Mouse (Mus musculus) embryonic stem cell, embryonic (primary cell): ENCODE data around the gene Tspan14.

Experiments used
- CTCF ChIA-PET, 4 experiments: fragments of 300-600 bp in 2 of 4; fragments of 350-600 bp in 2 of 4; sonication (Branson Sonifier 250); formaldehyde crosslinking; loops; one replicate each; lab custom pipeline; 2022; ENCODE audit warnings: inconsistent platforms in 2 of 4; lab: Charles Lee
- POLR2A ChIA-PET, 4 experiments: fragments of 300-600 bp in 2 of 4; fragments of 350-600 bp in 2 of 4; sonication (Branson Sonifier 250); formaldehyde crosslinking; loops; one replicate each; lab custom pipeline; 2022; ENCODE audit warnings: antibody characterized with exemption in 4 of 4, inconsistent platforms in 1 of 4; lab: Charles Lee

Gene Tspan14

DNA sequence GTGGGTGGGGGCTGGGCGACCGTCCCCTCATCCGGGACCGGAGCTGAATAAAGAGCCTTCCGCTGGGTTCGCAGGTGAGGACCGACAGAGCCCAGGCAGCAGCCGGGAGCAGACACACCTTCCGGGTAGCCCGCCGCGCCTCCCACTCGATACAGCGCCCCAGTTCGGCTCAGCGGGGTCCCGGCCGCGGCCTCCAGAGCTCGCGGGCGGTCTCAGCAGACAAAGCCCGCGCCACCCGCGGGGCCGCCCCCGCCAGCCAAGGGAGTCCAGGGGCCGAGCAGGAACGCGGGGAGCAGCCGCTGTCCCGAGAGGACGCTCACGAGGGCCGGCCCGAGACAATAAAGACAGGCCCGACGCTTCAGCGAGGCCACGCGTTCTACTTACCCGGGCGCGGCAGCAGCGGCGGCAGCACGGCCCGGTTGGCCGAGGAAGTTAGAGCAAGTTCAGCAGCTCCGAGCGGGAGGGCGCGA is at the start of gene Tspan14:
TSS of gene Tspan14 (minus strand) at position 416 of the 470 bp plus-strand sequence.
- POLR2A ChIA-PET = interaction anchor here (1.0 to 11.9 kb wide), 34 partner anchors 9 to 105 kb away, joined by 3 to 182 read pairs (median 7); partner anchors contain the start of genes Fam213a (in 2 of the 4) and Sh2d4b (in 2 of the 4)
- CTCF ChIA-PET = interaction anchor here (0.6 to 2.5 kb wide), 10 partner anchors 9 to 128 kb away, joined by 3 to 13 read pairs (median 4); no protein-coding TSS in a partner anchor

DNA sequence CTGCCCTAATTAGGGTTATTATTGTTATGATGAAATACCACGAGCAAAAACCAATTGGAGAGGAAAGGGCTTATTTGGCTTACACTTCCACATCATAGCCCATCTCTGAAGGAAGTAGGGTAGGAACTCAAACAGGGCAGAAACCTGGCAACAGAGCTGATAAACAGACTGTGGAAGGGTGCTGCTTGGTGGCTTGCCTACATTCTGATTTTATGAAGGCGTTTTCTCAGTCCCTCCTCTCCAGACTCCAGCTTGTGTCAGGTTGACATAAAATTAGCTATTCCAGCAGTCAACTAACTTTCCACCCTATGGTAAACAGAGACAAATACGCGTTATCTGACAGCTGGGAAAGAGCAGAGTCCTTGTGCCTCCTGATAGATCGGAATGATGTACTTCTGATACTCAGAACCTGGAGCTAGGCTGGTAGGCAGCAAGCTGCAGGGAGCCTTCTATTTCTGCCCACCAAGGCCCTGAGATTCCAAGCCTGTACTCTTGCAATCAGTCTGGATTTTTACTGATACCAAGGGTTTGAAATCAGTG is 48.2 kb upstream of the Tspan14 start:
- CTCF ChIA-PET = interaction anchor here in 2 of 4 experiments (2.1 to 2.6 kb wide), 2 partner anchors 21 to 226 kb away, joined by 7 to 8 read pairs; no protein-coding TSS in a partner anchor

DNA sequence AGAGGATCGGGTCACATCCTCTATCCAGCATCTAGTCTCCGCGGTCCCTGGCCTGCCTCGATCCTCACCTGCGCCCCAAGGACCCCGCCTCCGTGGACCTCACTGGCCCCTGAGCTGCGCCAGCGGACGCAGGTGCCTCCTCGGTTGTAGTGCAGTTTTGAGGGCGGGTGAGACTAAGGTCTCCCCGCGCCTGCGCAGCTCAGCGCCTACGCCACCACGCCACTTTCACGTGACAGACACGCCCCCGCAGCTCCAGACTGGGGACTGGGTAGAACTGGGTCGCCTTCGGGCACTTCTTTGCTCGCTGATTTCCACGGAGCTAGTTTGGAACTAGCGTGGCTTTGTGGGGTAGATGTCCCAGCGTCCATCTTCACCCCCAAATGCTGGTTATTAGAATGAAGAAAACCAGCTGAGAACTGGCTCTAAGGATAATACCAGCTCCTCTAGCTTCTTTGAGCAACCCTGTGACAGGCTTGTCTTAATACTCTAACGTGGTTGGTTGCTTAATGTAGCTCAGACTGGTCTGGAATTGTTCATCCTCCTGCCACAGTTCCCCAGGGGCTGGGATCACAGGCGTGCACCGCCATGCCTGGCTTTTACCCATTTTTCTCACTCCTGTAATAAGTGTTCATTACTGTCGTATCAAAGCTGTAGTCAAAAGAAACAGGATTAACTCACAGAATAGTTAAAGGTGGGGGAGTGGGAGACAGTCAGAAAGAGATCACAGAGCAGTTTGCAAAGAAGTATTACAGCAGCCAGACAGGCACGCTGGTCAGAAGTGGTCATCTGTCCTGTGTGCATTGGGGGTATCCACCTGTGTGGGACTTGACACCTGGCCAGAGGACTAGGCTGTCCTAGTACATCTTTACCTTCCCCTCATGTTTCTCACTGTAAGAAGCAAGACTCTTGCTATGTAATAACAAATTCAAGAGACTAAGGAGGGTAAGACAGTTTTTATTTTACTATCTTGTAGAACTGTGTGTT is 47.3 kb upstream of the Tspan14 start, which contains the start of gene Fam213a:
TSS of gene Fam213a (minus strand) at position 159 of the 984 bp plus-strand sequence.
- POLR2A ChIA-PET = interaction anchor here (0.6 to 5.1 kb wide), 38 partner anchors 10 to 150 kb away, joined by 3 to 25 read pairs (median 4); partner anchors contain the start of genes Sh2d4b (in 2 of the 4) and Tspan14 (in 1 of the 4)
- CTCF ChIA-PET = interaction anchor here (0.8 to 2.6 kb wide), 9 partner anchors 19 to 225 kb away, joined by 3 to 12 read pairs (median 4); no protein-coding TSS in a partner anchor

More for the DNA sequence above, 48.2 kb upstream of the Tspan14 start:
- POLR2A ChIA-PET = interaction anchor here in 3 of 4 experiments (0.6 to 5.1 kb wide), 17 partner anchors 9 to 121 kb away, joined by 3 to 25 read pairs (median 5); partner anchors contain the start of genes Sh2d4b (in 1 of the 3) and Tspan14 (in 1 of the 3)

DNA sequence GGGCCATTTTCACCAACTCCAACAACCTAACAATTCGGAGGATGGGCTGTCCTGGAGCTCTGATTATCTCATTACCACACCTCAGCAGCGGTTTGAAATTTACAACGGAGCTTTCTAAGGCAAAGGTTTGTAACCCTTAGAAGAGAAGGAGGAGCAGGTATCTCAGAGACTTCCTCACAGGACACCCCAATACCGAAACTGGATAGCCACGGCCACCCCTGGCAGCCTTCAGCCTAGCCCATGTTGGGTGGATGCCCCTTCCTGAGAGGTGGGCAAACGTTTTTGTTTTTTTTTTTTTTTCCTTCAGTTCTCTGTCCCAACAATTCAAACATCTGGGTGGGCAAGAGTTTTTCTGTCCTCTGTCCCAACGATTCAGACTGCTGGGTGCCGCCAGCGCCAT is 46.5 kb upstream of the Tspan14 start:
- ChIA-PET CTCF (interaction anchor here (0.6 to 2.6 kb wide), 10 partner anchors 20 to 596 kb away, joined by 3 to 12 read pairs (median 4); no protein-coding TSS in a partner anchor), POLR2A (interaction anchor here (0.6 to 5.1 kb wide), 29 partner anchors 10 to 149 kb away, joined by 3 to 25 read pairs (median 5); partner anchors contain the start of genes Sh2d4b (in 2 of the 4) and Tspan14 (in 1 of the 4))

DNA sequence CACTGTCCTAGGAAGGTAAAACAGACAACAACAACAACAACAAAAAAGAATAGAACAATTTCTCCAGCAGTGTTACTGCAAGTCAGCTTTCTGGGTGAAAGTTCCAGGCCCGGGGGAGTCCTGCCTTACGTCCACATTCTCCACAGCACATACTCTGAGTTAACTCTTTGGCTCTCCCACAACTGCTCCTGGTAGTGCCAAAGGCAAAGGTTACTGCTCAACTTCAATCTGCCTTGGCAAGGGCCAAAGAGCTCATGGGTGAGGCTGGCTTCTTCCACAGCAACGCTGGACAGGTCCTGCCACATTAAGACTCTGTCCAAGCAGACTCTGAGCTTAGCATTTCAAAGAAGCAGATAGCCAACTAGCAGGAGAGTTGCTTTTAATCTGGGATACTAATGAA is 45.3 kb upstream of the Tspan14 start:
- ChIA-PET POLR2A (interaction anchor here in 2 of 4 experiments (0.9 to 5.1 kb wide), 9 partner anchors 9 to 122 kb away, joined by 3 to 24 read pairs (median 4); partner anchors contain the start of genes Sh2d4b (in 1 of the 2) and Tspan14 (in 1 of the 2)), CTCF (no interaction called here)

DNA sequence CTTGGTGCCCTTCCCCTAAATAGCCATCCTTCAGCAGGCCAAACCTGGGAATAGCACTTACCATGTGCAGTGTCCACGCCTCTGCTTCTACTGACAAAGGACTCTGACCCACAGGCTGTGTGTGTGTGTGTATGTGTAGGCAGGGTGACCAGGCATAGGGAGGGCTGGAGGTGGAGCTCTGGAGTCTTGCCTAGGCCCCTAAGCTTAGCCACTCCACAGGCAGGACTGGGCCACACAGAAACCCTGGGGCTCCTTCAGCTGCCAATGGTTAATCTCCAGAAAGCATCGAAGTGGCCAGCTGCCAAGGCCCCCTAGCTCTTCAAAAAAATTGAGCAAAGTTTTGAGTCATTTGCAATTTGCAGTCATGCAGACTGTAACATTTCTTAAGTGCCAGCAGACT is 41.5 kb upstream of the Tspan14 start:
- CTCF ChIA-PET = interaction anchor here in 1 of 4 experiments (1.8 kb wide), 1 partner anchor 91 kb away, joined by 4 read pairs; no protein-coding TSS in a partner anchor
- POLR2A ChIA-PET = interaction anchor here in 1 of 4 experiments (1.0 kb wide), 1 partner anchor 10 kb away, joined by 3 read pairs; no protein-coding TSS in a partner anchor

DNA sequence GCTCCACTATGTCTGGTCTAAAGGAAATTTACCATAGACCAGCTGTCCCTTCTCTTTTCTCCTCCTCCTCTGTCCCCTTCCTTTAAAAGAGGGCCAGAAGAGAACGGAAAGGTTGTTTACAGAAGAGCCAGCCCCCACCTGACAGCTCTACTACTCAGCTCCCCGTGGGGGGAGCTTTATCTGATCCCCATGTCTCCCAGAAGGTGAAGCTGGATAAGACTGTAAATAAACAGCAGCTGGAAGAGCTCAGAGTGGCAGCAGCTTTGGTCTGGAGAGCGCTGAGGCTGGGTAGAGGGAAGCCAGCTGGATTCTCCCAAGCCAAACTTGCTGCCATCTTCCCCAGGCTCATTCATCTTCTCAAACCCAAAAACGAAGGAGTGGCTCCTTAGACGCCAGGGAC is 41.0 kb upstream of the Tspan14 start:
- ChIA-PET POLR2A (interaction anchor here in 1 of 4 experiments (1.0 kb wide), 1 partner anchor 9 kb away, joined by 3 read pairs; no protein-coding TSS in a partner anchor), CTCF (interaction anchor here in 2 of 4 experiments (0.6 to 1.8 kb wide), 3 partner anchors 26 to 90 kb away, joined by 4 to 7 read pairs (median 6); no protein-coding TSS in a partner anchor)

DNA sequence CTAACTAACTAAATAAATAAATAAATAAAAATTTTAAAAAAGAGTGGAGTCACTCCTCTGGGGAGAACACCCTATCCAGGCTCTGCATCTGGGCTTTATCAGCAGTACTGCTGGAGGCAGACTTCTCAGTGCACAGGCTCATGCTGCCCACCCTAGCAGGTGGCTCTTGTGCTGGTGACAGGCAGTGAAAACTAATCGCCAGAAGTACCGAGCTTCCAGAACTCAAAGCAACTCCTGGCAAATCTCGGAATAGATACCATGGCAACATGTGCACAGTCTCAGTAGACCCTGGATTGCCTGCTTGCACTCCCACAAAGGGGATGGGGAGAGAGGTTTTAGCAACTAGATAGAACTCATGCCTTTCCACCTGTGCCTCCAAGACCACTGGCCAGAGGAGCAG is 40.3 kb upstream of the Tspan14 start:
- CTCF ChIA-PET = interaction anchor here in 1 of 4 experiments (1.8 kb wide), 1 partner anchor 90 kb away, joined by 4 read pairs; no protein-coding TSS in a partner anchor
- POLR2A ChIA-PET = no interaction called here

DNA sequence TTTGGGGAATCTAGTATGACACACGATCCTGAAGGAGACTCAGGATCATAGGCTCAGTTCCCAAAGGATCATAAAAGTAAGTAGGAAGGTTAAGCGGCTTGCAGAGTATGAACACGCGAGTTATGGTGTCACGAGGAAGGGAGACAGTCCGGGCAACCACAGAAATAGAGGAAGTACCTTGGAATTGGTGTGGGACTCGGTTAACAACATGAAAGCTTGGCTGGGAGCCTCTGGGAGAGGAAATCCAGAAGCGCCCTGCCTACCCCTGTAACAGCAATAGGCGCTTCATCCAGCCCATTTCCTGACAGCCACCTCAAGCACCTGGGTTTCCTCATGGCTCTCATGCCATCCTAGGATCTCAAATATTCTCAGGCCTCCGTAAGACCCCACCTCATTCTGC is 39.7 kb upstream of the Tspan14 start:
- CTCF ChIA-PET = interaction anchor here in 1 of 4 experiments (2.2 kb wide), 1 partner anchor 89 kb away, joined by 5 read pairs; no protein-coding TSS in a partner anchor
- POLR2A ChIA-PET = no interaction called here

DNA sequence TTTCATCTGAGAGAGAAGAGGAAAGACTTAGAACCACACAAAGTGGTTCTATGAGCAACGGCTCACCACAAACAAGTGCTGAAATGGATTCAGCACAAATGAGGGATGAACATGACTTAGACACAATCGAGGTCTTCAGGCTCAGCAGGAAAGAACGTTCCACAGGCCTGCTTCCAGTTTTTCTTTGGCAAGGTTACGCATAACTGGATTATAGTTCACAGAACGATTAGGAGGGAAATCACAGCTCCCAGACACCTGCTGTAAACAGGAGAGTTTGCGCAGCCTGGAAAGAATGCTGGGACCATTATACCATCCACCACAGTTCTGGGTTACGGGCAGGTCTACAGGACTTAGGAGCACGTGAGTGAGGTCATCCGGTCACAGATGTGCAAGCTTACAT is 39.1 kb upstream of the Tspan14 start:
- ChIA-PET POLR2A (interaction anchor here in 2 of 4 experiments (1.5 to 4.8 kb wide), 2 partner anchors 8 to 58 kb away, joined by 4 to 25 read pairs; partner anchors contain the start of gene Fam213a (in 1 of the 2)), CTCF (interaction anchor here in 2 of 4 experiments (1.3 to 2.2 kb wide), 2 partner anchors 28 to 88 kb away, joined by 5 read pairs; no protein-coding TSS in a partner anchor)

DNA sequence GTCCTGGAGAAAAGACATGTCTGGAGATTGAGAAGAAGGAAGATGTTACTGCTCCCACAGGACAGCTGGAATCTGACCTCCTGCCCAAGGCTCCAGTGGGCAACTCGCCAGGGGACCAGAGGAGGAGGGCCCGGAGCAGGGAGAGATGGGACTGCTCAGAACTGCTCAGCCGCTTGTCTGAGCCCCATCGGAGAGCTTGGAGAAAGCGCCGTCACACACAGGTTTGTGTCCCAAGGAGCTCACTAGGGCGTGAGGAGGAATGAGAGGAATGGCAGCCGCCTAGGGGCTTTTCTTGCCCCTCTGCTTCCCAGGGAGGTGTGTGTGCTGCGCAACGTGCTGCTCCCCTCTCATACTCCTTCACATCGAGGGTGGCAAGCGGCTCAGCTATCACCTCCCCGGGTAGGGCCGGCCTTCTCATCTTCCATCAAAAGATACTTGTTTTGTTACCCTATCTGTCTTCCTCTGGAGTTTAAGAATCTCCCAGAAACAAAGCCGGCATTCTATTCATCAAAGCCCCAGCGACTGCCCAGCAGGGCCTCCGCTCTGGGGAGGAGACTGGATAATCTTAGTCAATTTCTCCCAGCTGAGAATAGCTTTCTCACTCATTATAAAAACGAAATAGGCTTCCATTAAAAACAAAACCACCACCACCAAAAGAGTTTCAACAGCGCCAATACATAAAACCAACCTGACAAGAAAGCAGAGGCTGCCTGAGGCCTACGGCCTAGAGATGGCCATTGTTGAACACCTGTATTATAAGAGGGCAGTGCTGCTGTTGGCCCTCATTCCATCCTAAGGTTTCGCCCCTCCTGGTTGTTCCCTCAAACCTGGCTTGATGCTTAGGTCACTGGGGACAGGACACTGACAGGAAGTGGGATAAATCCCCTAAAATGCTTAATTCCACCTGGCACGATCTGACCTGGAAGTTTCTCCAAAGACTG is 37.9 kb upstream of the Tspan14 start:
- ChIA-PET POLR2A (interaction anchor here in 3 of 4 experiments (0.5 to 4.8 kb wide), 11 partner anchors 9 to 129 kb away, joined by 3 to 25 read pairs (median 5); partner anchors contain the start of gene Fam213a (in 3 of the 3)), CTCF (interaction anchor here (0.6 to 2.2 kb wide), 4 partner anchors 29 to 89 kb away, joined by 3 to 5 read pairs (median 4); no protein-coding TSS in a partner anchor)

DNA sequence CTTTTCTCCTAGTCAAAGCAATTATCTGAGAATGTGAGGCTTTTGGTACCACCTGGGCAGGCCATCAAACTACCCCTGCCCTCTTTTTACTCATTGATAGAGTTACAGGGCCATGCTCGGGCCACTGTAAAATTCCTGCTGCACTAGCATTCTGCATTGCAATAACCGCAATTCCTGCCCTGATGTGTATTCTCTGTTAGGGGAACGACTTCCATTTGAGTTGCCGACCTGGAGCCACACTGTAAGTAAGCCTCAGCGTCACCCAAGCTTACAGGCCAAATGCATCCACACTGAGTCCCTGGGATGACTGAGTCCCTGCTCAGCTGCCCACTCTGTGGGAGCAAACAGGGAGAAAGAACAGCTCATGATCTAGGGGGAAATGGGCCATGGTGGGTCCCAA is 35.0 kb upstream of the Tspan14 start:
- POLR2A ChIA-PET = interaction anchor here in 2 of 4 experiments (3.5 to 4.8 kb wide), 3 partner anchors 12 kb away, joined by 11 to 25 read pairs (median 24); partner anchors contain the start of gene Fam213a (in 2 of the 2)
- CTCF ChIA-PET = interaction anchor here in 2 of 4 experiments (0.9 to 1.2 kb wide), 2 partner anchors 9 to 84 kb away, joined by 3 read pairs; no protein-coding TSS in a partner anchor

DNA sequence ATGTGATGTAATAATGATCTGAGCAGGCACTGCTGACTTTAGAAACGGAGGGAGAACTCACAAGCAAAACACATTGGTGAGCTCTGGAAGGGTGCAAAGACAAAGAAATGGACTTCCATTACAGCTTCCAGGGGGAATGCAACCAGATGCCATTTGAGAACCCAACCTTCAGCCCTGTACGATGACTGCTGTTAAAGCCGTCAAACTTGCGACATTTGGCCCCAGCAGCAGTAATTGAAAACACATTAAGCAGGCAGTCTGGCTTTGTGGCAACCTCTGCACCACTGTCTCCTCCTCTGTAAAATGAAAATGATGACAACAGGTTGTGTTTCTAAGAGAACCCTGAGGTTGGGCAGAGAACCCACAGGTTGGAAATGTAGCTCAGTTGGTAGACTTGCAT is 34.2 kb upstream of the Tspan14 start:
- POLR2A ChIA-PET = no interaction called here
- CTCF ChIA-PET = no interaction called here

DNA sequence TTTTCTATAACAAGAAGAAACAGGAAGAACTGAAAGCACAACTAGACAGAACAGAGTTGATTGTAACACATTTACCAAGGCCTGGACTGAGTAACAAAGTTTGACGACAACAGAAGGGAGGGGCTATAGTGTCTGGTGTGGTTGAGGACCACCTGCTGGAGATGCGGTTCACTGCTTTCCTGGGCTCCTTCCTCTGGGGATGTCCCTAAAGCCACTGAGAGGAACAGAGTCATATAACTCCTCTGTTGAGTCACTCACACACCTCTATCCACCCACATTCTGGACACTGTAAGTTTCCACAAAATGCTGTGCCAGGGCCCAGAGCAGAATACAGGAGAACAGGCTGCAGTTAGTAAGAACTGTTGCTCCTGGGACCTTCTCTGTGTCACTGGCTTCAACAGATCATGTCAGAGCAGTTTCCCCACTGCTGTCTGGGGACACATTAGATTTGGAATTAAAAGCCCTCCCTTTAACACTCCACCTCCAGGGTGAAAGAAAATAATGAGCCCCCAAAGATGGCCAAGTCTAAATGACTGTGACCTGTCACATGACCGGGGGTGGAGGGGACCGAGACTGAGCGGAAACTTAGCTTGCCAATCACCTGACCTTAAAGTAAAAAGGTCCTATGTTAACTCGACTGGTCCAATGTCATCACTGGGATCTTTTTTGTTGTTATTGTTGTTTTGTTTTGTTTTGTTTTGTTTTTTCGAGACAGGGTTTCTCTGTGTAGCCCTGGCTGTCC is 33.5 kb upstream of the Tspan14 start:
- ChIA-PET POLR2A (no interaction called here), CTCF (no interaction called here)

DNA sequence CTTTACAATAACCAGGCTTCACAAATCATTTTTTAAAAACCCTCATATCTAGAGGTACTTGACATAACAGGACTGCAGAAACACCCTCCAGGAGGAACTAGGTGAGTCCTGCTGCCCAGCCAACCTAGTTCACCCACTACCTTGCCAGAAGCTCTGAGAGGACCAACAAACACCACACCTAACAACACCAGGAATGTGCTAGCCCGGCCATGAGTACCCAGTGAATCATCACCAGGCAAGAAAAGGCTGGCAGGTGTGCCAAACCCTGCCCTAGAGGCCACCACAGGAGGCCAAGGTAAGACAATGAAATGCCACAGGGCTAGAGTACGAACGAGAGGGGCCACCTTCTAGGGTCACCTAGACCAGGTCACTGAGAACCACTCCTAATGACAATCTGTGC is 29.6 kb upstream of the Tspan14 start:
- CTCF ChIA-PET = no interaction called here

More for the DNA sequence above, 29.6 kb upstream of the Tspan14 start:
- POLR2A ChIA-PET = interaction anchor here in 1 of 4 experiments (0.6 to 0.7 kb wide), 2 partner anchors 59 to 192 kb away, joined by 3 to 6 read pairs; no protein-coding TSS in a partner anchor
